Mouse (Mus musculus) liver, embryonic 14.5 days (tissue): ENCODE results near the gene Abca4.

Experiments
- CTCF ChIP-seq: IDR thresholded peaks from 2 replicates; pipeline ENCODE4 v1.5.1; 2016; ENCODE audit warnings: antibody characterized with exemption, low read depth, control low read depth
- EP300 ChIP-seq: IDR thresholded peaks from 2 replicates; pipeline ENCODE4 v1.6.1; 2016; ENCODE audit warnings: antibody characterized with exemption, low read depth

- no peak for TF ChIP-seq CTCF
- no peak for TF ChIP-seq EP300
These were observed 106.6 kb downstream of the Abca4 start for GRCm38 (mm10) chr3:122150836-122151235.
